Mouse (Mus musculus): ENCODE results near the gene Srp54b.
"Not testable (repeated sequence)": the region's sequence is repeated elsewhere in the genome, so short reads cannot be mapped to it uniquely, and the experiment has no call there.

GRCm38 (mm10) chr12:55137859-55138258 is 17.0 kb upstream of the Srp54b start:
- not testable (repeated sequence) for TF ChIP-seq POLR2A (IDR thresholded peaks at IDR 0.05; ENCODE audit: insufficient read depth, low read depth, low read length); CTCF (IDR thresholded peaks at IDR 0.05); EP300 (IDR thresholded peaks at IDR 0.05; ENCODE audit: insufficient read depth, low read depth, low read length)

Data from heart, adult 2 months (tissue).